Mouse (Mus musculus) midbrain, embryonic 15.5 days (tissue): ENCODE data around the gene Apobec1. TPM values are rescaled to one million over a fixed set of nuclear protein-coding genes. Genes with fewer than 3 reads are reported as not detected.

Experiments used
- ATAC-seq: fragments of 200-750 bp; cut with Nextera tagmentation; replicated peaks from 2 replicates; pipeline ENCODE4 v1.8.0; 2017; ENCODE audit warnings: moderate TSS enrichment
- H3K27ac ChIP-seq: fragments of 300-500 bp; sonication (generic); 2 replicates; pipeline ENCODE4 v1.5.1; 2015; ENCODE audit warnings: mild to moderate bottlenecking, inconsistent platforms
- H3K27me3 ChIP-seq: fragments of 300-500 bp; sonication (generic); replicated peaks from 2 replicates; pipeline ENCODE4 v1.6.1; 2015; ENCODE audit warnings: inconsistent platforms
- H3K36me3 ChIP-seq: fragments of 300-500 bp; sonication (generic); replicated peaks from 2 replicates; pipeline ENCODE4 v1.6.1; 2015; ENCODE audit warnings: inconsistent platforms
- H3K4me1 ChIP-seq: fragments of 300-500 bp; sonication (generic); 2 replicates; pipeline ENCODE4 v1.6.1; 2015; ENCODE audit warnings: inconsistent platforms
- H3K4me2 ChIP-seq: fragments of 300-500 bp; sonication (generic); 2 replicates; pipeline ENCODE4 v1.6.1; 2015; ENCODE audit warnings: inconsistent platforms, mild to moderate bottlenecking, moderate library complexity
- H3K4me3 ChIP-seq: fragments of 300-500 bp; sonication (generic); 2 replicates; pipeline ENCODE4 v1.5.1; 2015; ENCODE audit warnings: mild to moderate bottlenecking, inconsistent platforms
- H3K9ac ChIP-seq: fragments of 300-500 bp; sonication (generic); 2 replicates; pipeline ENCODE4 v1.6.1; 2015; ENCODE audit warnings: mild to moderate bottlenecking, inconsistent platforms
- H3K9me3 ChIP-seq: fragments of 300-500 bp; sonication (generic); 2 replicates; pipeline ENCODE4 v1.6.1; 2016; ENCODE audit warnings: inconsistent platforms
- WGBS: fragments of 180-500 bp; shearing (Covaris S2); methylation state at CpG from one replicate; pipeline ENCODE4 v1.1.7; 2015; ENCODE audit warnings: mixed read lengths; 5-methylcytosine and 5-hydroxymethylcytosine counted together
- polyA plus RNA-seq: library from polyadenylated mRNA; unstranded; fragments of >200 nt; fragmentation: Nextera tagmentation; extraction: Ambion mirVana; gene quantifications from 2 replicates; pipeline ENCODE4 v1.2.1, GENCODE M21; 2015

Apobec1 gene
- polyA plus RNA-seq, 1 experiment from 2014 or later = 1.5 TPM

GRCm38 (mm10) chr6:122621066-122621465, 18.8 kb upstream of the Apobec1 start:
- 95% methylated on average over 6 of the region's 6 CpGs for WGBS
- no peak overlapping the region for H3K4me3 ChIP-seq
- no peak for ATAC-seq
- no peaks in the 10 kb centered on the region for H3K9me3 ChIP-seq
- no peaks in the 10 kb centered on the region for H3K4me1 ChIP-seq
- no peak overlapping the region for H3K9ac ChIP-seq
- H3K4me2 ChIP-seq = no peak overlapping the region
- no peak overlapping the region for H3K27ac ChIP-seq
- H3K27me3 ChIP-seq = no peaks in the 10 kb centered on the region
- no peaks in the 10 kb centered on the region for H3K36me3 ChIP-seq

GRCm38 (mm10) chr6:122616022-122616421, 13.8 kb upstream of the Apobec1 start:
- Histone ChIP-seq H3K27ac (no peak overlapping the region), H3K27me3 (no peaks in the 10 kb centered on the region), H3K9ac (no peak overlapping the region), H3K36me3 (no peaks in the 10 kb centered on the region), H3K9me3 (no peaks in the 10 kb centered on the region), H3K4me1 (no peaks in the 10 kb centered on the region), H3K4me3 (no peak overlapping the region), H3K4me2 (no peak overlapping the region)
- ATAC-seq = no peak
- WGBS = 78% methylated on average over 3 of the region's 3 CpGs

- WGBS = 64% methylated on average over 2 of the region's 2 CpGs
- no peaks in the 10 kb centered on the region for H3K27me3 ChIP-seq
Measured at GRCm38 (mm10) chr6:122614047-122614446, 11.8 kb upstream of the Apobec1 start.

GRCm38 (mm10) chr6:122612426-122612825, 10.2 kb upstream of the Apobec1 start:
- H3K9ac ChIP-seq = no peak overlapping the region
- no peaks in the 10 kb centered on the region for H3K4me1 ChIP-seq
- H3K27ac ChIP-seq = no peak overlapping the region
- H3K4me3 ChIP-seq = no peak overlapping the region
- no peaks in the 10 kb centered on the region for H3K36me3 ChIP-seq
- no peaks in the 10 kb centered on the region for H3K9me3 ChIP-seq
- no peaks in the 10 kb centered on the region for H3K27me3 ChIP-seq
- no peak overlapping the region for H3K4me2 ChIP-seq
- 80% methylated on average over 4 of the region's 4 CpGs for WGBS
- no peak for ATAC-seq

More at GRCm38 (mm10) chr6:122614047-122614446, 11.8 kb upstream of the Apobec1 start:
- no peaks in the 10 kb centered on the region for H3K4me1 ChIP-seq
- no peaks in the 10 kb centered on the region for H3K36me3 ChIP-seq
- H3K27ac ChIP-seq = no peak overlapping the region
- ATAC-seq = no peak
- no peak overlapping the region for H3K4me2 ChIP-seq
- H3K4me3 ChIP-seq = no peak overlapping the region
- H3K9ac ChIP-seq = no peak overlapping the region
- H3K9me3 ChIP-seq = no peaks in the 10 kb centered on the region

GRCm38 (mm10) chr6:122609771-122610170, 7.5 kb upstream of the Apobec1 start, which contains the start of gene Gdf3:
TSS of gene Gdf3 (minus strand) at chr6:122610087.
- WGBS = 63% methylated on average over 14 of the region's 14 CpGs
- H3K27me3 ChIP-seq = no peaks in the 10 kb centered on the region
- no peaks in the 10 kb centered on the region for H3K36me3 ChIP-seq
- H3K4me3 ChIP-seq = no peak within 1 kb of the TSS
- ATAC-seq = no peak
- no peak within 1 kb of the TSS for H3K27ac ChIP-seq
- no peaks in the 10 kb centered on the region for H3K9me3 ChIP-seq
- no peak within 1 kb of the TSS for H3K9ac ChIP-seq
- no peak within 1 kb of the TSS for H3K4me2 ChIP-seq
- no peaks in the 10 kb centered on the region for H3K4me1 ChIP-seq

DNA sequence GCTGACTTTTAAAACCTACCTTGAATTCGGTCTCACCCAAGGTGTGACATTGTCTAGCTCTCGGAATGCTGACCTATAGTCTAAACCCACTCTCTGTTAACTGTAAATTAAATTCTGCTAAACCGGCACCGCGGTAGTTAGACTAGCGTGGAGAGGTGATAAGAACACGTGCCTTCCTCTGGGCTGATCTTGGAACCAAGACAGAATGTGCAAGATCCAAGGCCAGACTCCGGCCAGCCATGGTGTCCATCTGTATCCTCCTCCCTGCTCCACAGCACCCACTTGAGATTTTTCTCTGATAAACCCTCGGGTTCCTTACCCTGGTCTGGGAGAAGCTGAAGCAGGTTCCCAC, 7.1 kb upstream of the Apobec1 start:
- Histone ChIP-seq H3K36me3 (no peaks in the 10 kb centered on the region), H3K9me3 (no peaks in the 10 kb centered on the region), H3K27me3 (no peaks in the 10 kb centered on the region), H3K9ac (no peak overlapping the region), H3K4me3 (no peak overlapping the region), H3K4me1 (no peaks in the 10 kb centered on the region), H3K27ac (no peak overlapping the region), H3K4me2 (no peak overlapping the region)
- 68% methylated on average over 9 of the region's 9 CpGs for WGBS
- no peak for ATAC-seq

DNA sequence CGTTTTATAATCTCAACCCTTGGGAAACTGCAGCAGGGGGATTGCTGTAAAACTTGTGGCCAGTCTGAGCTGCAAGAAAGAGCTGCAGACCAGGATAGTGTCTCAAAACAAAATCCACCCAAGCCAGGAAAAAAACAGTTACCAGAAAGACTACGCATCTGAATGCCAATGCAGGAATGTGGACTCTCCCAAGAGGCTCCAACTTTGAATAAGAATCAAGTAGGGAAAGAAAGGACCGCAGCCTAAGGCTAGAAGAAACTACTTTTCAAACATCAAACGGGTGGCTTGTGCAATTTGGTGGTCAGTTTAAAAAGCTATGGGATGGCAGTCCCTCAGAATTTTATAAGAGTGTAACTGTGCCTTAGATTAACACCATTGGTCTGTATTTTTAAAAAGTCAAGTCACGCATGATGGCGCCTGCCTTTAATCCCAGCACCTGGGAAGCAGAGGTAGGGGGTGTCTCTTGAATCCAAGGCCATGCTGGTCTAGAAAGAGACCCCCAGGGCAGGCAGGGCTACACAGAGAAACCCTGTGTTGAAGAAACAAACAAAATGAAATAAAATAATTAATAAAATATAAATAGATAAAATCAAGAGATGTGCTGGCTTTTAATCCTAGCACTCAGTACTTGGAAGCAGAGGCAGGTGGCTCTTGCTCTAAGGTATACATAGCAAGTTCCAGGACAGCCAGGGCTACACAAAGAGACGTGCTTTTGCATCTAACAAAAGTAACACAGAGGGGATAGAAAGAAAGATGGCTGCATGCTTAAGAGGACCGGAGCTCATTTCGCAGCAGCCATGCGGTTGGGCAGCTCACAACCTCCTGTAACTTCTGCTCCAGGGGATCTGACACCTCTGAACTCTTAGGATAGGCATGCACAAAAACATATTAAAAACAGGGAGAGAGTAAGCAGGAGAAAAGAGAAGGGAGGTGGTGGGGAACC, 6.5 kb upstream of the Apobec1 start:
- Histone ChIP-seq H3K9me3 (no peaks in the 10 kb centered on the region), H3K4me2 (no peak overlapping the region), H3K4me3 (no peak overlapping the region), H3K4me1 (no peaks in the 10 kb centered on the region), H3K9ac (no peak overlapping the region), H3K27me3 (no peaks in the 10 kb centered on the region), H3K36me3 (no peaks in the 10 kb centered on the region), H3K27ac (no peak overlapping the region)
- no peak for ATAC-seq
- WGBS = 73% methylated on average over 10 of the region's 10 CpGs

- no peak overlapping the region for H3K4me3 ChIP-seq
- no peak overlapping the region for H3K4me2 ChIP-seq
- no peak overlapping the region for H3K27ac ChIP-seq
- ATAC-seq = no peak
- H3K27me3 ChIP-seq = no peaks in the 10 kb centered on the region
- H3K9ac ChIP-seq = no peak overlapping the region
- no peaks in the 10 kb centered on the region for H3K9me3 ChIP-seq
- no peaks in the 10 kb centered on the region for H3K4me1 ChIP-seq
- H3K36me3 ChIP-seq = no peaks in the 10 kb centered on the region
- 95% methylated on average over 12 of the region's 12 CpGs for WGBS
Measured at GRCm38 (mm10) chr6:122607700-122608099, 5.5 kb upstream of the Apobec1 start.

DNA sequence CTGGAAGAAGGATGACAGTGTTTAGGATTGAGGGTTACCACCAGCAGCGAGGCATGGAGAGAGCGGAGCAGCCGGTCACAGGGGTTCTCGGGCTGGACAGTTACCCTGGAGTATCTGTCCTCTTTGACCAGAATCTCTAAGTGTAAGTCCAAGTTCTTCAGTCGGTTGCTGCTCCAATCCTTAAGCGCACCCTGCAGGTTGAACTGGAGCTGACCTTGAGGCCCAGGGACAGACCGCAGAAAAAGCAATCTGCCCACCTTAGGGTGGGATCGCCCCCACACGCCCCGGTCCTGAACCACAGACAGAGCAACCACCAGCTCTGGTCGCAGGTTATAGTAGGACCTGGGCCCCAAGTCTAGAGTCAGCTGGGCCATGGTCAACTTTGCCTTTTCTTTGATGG, 4.4 kb upstream of the Apobec1 start:
- H3K9ac ChIP-seq = no peak overlapping the region
- 0 out of 2 replicates have a peak, but pooled peaks cover 6% of the 10 kb centered on the region for H3K4me1 ChIP-seq
- ATAC-seq = no peak
- H3K27me3 ChIP-seq = no peaks in the 10 kb centered on the region
- H3K4me3 ChIP-seq = no peak overlapping the region
- no peak overlapping the region for H3K27ac ChIP-seq
- 96% methylated on average over 11 of the region's 11 CpGs for WGBS
- no peak overlapping the region for H3K4me2 ChIP-seq
- no peaks in the 10 kb centered on the region for H3K36me3 ChIP-seq
- H3K9me3 ChIP-seq = no peaks in the 10 kb centered on the region

GRCm38 (mm10) chr6:122605483-122605882, 3.2 kb upstream of the Apobec1 start:
- Histone ChIP-seq H3K27ac (no peak overlapping the region), H3K4me3 (no peak overlapping the region), H3K9me3 (no peaks in the 10 kb centered on the region), H3K9ac (no peak overlapping the region), H3K4me2 (no peak overlapping the region), H3K4me1 (0 out of 2 replicates have a peak, but pooled peaks cover 6% of the 10 kb centered on the region), H3K36me3 (no peaks in the 10 kb centered on the region), H3K27me3 (no peaks in the 10 kb centered on the region)
- WGBS = 91% methylated on average over 8 of the region's 8 CpGs
- no peak for ATAC-seq

GRCm38 (mm10) chr6:122604260-122604659, 2.0 kb upstream of the Apobec1 start:
- no peak overlapping the region for H3K27ac ChIP-seq
- H3K4me2 ChIP-seq = no peak overlapping the region

DNA sequence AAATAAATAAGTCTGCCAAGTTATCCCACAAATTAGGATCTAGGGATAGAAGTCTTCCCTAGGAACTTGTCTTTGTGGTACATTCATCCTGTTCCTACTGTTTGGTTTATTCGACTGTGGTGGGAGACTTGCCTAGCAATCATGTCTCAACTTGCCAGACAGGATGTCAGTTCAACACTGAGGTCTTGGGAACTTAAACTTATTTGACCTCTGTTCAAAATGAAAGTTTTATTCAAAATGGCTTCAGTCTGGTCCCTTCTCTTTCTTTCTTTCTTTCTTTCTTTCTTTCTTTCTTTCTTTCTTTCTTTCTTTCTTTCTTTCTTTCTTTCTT, 713 bp upstream of the Apobec1 start:
- no peak overlapping the region for H3K9ac ChIP-seq
- ATAC-seq = no peak
- H3K4me1 ChIP-seq = 0 out of 2 replicates have a peak, but pooled peaks cover 6% of the 10 kb centered on the region
- H3K9me3 ChIP-seq = no peaks in the 10 kb centered on the region
- no peak overlapping the region for H3K4me3 ChIP-seq
- no peaks in the 10 kb centered on the region for H3K36me3 ChIP-seq
- WGBS = 56% methylated on average over 1 of the region's 1 CpGs
- H3K4me2 ChIP-seq = peak overlapping the region; percentile 55
- no peaks in the 10 kb centered on the region for H3K27me3 ChIP-seq
- no peak overlapping the region for H3K27ac ChIP-seq

More at GRCm38 (mm10) chr6:122604260-122604659, 2.0 kb upstream of the Apobec1 start:
- Histone ChIP-seq H3K9me3 (no peaks in the 10 kb centered on the region), H3K4me1 (0 out of 2 replicates have a peak, but pooled peaks cover 6% of the 10 kb centered on the region), H3K36me3 (no peaks in the 10 kb centered on the region), H3K4me3 (no peak overlapping the region), H3K27me3 (no peaks in the 10 kb centered on the region), H3K9ac (no peak overlapping the region)
- ATAC-seq = no peak

DNA sequence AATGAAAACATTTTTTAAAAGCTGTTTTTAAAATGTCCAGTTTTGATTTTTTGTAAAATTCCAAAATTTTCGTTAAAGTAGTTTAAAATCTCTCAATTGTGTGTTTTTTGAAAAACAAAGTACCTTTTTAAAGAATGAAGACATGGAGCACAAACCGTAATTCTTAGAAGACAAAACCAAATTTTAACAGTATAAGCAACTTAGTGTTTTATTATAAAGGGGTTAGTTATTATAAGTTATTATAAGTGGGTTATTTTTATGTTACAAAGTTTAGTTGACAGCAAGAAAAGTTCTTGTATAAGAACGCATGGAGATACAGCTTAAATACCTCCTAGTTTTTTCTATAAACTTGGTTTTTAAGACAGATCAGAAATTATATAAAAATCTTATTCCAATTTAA, 629 bp downstream of the Apobec1 start:
- H3K4me2 ChIP-seq = 0 out of 2 replicates have a peak overlapping the region, but pooled peaks have one; percentile 55
- no peaks in the 10 kb centered on the region for H3K27me3 ChIP-seq
- H3K9me3 ChIP-seq = no peaks in the 10 kb centered on the region
- no peak for ATAC-seq
- H3K4me3 ChIP-seq = peak overlapping the region; percentile 32; the same call in 1 of the 2 replicates
- H3K36me3 ChIP-seq = no peaks in the 10 kb centered on the region
- 88% methylated on average over 3 of the region's 3 CpGs for WGBS
- H3K4me1 ChIP-seq = 0 out of 2 replicates have a peak, but pooled peaks cover 6% of the 10 kb centered on the region
- no peak overlapping the region for H3K9ac ChIP-seq
- no peak overlapping the region for H3K27ac ChIP-seq
